Mouse (Mus musculus) limb, embryonic 15.5 days (tissue): Measurements from ENCODE around the gene Odf2. TPM values are rescaled to one million over a fixed set of nuclear protein-coding genes. Genes with fewer than 3 reads are reported as not detected.
A peak's percentile ranks its signal among the peaks of the same experiment; 100 is the strongest.
"Not testable (repeated sequence)": the region's sequence is repeated elsewhere in the genome, so short reads cannot be mapped to it uniquely, and the experiment has no call there.

Source experiments
- ATAC-seq: fragments of 200-750 bp; cut with Nextera tagmentation; 2 replicates; pipeline ENCODE4 v1.8.0; 2017; ENCODE audit warnings: low read depth, moderate TSS enrichment; ENCODE audit not compliant: insufficient number of reproducible peaks, low FRiP score, low TSS enrichment
- H3K27ac ChIP-seq: fragments of 300-500 bp; sonication (generic); 2 replicates; pipeline ENCODE4 v1.5.1; 2015; ENCODE audit warnings: moderate library complexity, mild to moderate bottlenecking, inconsistent platforms
- H3K27me3 ChIP-seq: fragments of 300-500 bp; sonication (generic); 2 replicates; pipeline ENCODE4 v1.6.1; 2015; ENCODE audit warnings: inconsistent platforms
- H3K36me3 ChIP-seq: fragments of 300-500 bp; sonication (generic); 2 replicates; pipeline ENCODE4 v1.6.1; 2015; ENCODE audit warnings: inconsistent platforms
- H3K4me1 ChIP-seq: fragments of 300-500 bp; sonication (generic); 2 replicates; pipeline ENCODE4 v1.6.1; 2015; ENCODE audit warnings: inconsistent platforms
- H3K4me2 ChIP-seq: fragments of 300-500 bp; sonication (generic); 2 replicates; pipeline ENCODE4 v1.6.1; 2015; ENCODE audit warnings: mild to moderate bottlenecking, inconsistent platforms
- H3K4me3 ChIP-seq: fragments of 300-500 bp; sonication (generic); 2 replicates; pipeline ENCODE4 v1.5.1; 2015; ENCODE audit warnings: mild to moderate bottlenecking, inconsistent platforms
- H3K9ac ChIP-seq: fragments of 300-500 bp; sonication (generic); 2 replicates; pipeline ENCODE4 v1.6.1; 2015; ENCODE audit warnings: inconsistent platforms
- H3K9me3 ChIP-seq: fragments of 300-500 bp; sonication (generic); 2 replicates; pipeline ENCODE4 v1.6.1; 2016; ENCODE audit warnings: inconsistent platforms
- WGBS: fragments of 180-500 bp; shearing (Covaris S2); methylation state at CpG from one replicate; pipeline ENCODE4 v1.1.7; 2015; 5-methylcytosine and 5-hydroxymethylcytosine counted together
- polyA plus RNA-seq: library from polyadenylated mRNA; unstranded; fragments of >200 nt; fragmentation: Nextera tagmentation; extraction: Ambion mirVana; gene quantifications from 2 replicates; pipeline ENCODE4 v1.2.1, GENCODE M21; 2015

Gene Odf2
- polyA plus RNA-seq, 1 experiment from 2014 or later = 52.1 TPM

- peaks cover 20% of the 10 kb centered on the region for H3K4me1 ChIP-seq
- peaks cover 44% of the 10 kb centered on the region for H3K36me3 ChIP-seq
- H3K27ac ChIP-seq = no peak overlapping the region
- no peak overlapping the region for H3K4me3 ChIP-seq
- no peak for ATAC-seq
- no peaks in the 10 kb centered on the region for H3K9me3 ChIP-seq
- H3K4me2 ChIP-seq = no peak overlapping the region
- no peaks in the 10 kb centered on the region for H3K27me3 ChIP-seq
- H3K9ac ChIP-seq = no peak overlapping the region
- 78% methylated on average over 4 of the region's 4 CpGs for WGBS
Measured at GRCm38 (mm10) chr2:29873801-29874200, 15.2 kb upstream of the Odf2 start.

GRCm38 (mm10) chr2:29878061-29878460 lies 11.0 kb upstream of the Odf2 start:
- no peaks in the 10 kb centered on the region for H3K9me3 ChIP-seq
- no peak overlapping the region for H3K4me3 ChIP-seq
- no peak overlapping the region for H3K9ac ChIP-seq
- no peak overlapping the region for H3K4me2 ChIP-seq
- H3K36me3 ChIP-seq = peaks cover 62% of the 10 kb centered on the region
- ATAC-seq = no peak
- H3K27ac ChIP-seq = no peak overlapping the region
- 80% methylated on average over 4 of the region's 4 CpGs for WGBS
- no peaks in the 10 kb centered on the region for H3K27me3 ChIP-seq
- no peaks in the 10 kb centered on the region for H3K4me1 ChIP-seq

GRCm38 (mm10) chr2:29879191-29879590 lies 9.8 kb upstream of the Odf2 start:
- no peaks in the 10 kb centered on the region for H3K4me1 ChIP-seq
- H3K4me2 ChIP-seq = no peak overlapping the region
- H3K36me3 ChIP-seq = peaks cover 53% of the 10 kb centered on the region
- H3K27ac ChIP-seq = no peak overlapping the region
- no peaks in the 10 kb centered on the region for H3K27me3 ChIP-seq
- H3K9me3 ChIP-seq = no peaks in the 10 kb centered on the region
- H3K4me3 ChIP-seq = no peak overlapping the region
- no peak overlapping the region for H3K9ac ChIP-seq
- WGBS = 69% methylated on average over 8 of the region's 8 CpGs
- ATAC-seq = no peak

- Histone ChIP-seq H3K9me3 (no peaks in the 10 kb centered on the region), H3K36me3 (peaks cover 46% of the 10 kb centered on the region), H3K4me2 (no peak overlapping the region), H3K4me3 (no peak overlapping the region), H3K27me3 (no peaks in the 10 kb centered on the region), H3K27ac (no peak overlapping the region), H3K4me1 (no peaks in the 10 kb centered on the region), H3K9ac (no peak overlapping the region)
- no peak for ATAC-seq
- 69% methylated on average over 17 of the region's 17 CpGs for WGBS
Measured at GRCm38 (mm10) chr2:29879964-29880830, 8.8 kb upstream of the Odf2 start.

GRCm38 (mm10) chr2:29886659-29887292 lies 2.2 kb upstream of the Odf2 start:
- not testable (repeated sequence) for H3K36me3 ChIP-seq, ATAC-seq, H3K27me3 ChIP-seq, H3K9ac ChIP-seq, H3K9me3 ChIP-seq, H3K4me3 ChIP-seq, H3K27ac ChIP-seq, H3K4me2 ChIP-seq
- 81% methylated on average over 9 of the region's 9 CpGs for WGBS
- peaks cover 17% of the 10 kb centered on the region for H3K4me1 ChIP-seq

GRCm38 (mm10) chr2:29889991-29890833 lies 1.2 kb downstream of the Odf2 start:
- Histone ChIP-seq H3K9me3 (no peaks in the 10 kb centered on the region), H3K27me3 (no peaks in the 10 kb centered on the region), H3K9ac (peak overlapping the region; percentile 87), H3K4me2 (peak overlapping the region; percentile 98), H3K27ac (peak overlapping the region; percentile 90), H3K4me1 (peaks cover 17% of the 10 kb centered on the region), H3K4me3 (peak overlapping the region; percentile 100), H3K36me3 (peaks cover 34% of the 10 kb centered on the region)
- under 1% methylated on average over 56 of the region's 61 CpGs for WGBS
- ATAC-seq = peak; percentile 78

- Histone ChIP-seq H3K9me3 (no peaks in the 10 kb centered on the region), H3K4me3 (no peak overlapping the region), H3K36me3 (peaks cover 47% of the 10 kb centered on the region), H3K4me1 (peaks cover 17% of the 10 kb centered on the region), H3K4me2 (no peak overlapping the region), H3K9ac (no peak overlapping the region), H3K27ac (no peak overlapping the region), H3K27me3 (no peaks in the 10 kb centered on the region)
- 93% methylated on average over 6 of the region's 6 CpGs for WGBS
- ATAC-seq = no peak
Measured at GRCm38 (mm10) chr2:29891773-29892172, 2.8 kb downstream of the Odf2 start.

GRCm38 (mm10) chr2:29896071-29896470 lies 7.0 kb downstream of the Odf2 start:
- H3K4me1 ChIP-seq = peaks cover 4% of the 10 kb centered on the region
- no peaks in the 10 kb centered on the region for H3K27me3 ChIP-seq
- 90% methylated on average over 1 of the region's 1 CpGs for WGBS
- no peak overlapping the region for H3K27ac ChIP-seq
- no peak overlapping the region for H3K4me3 ChIP-seq
- H3K4me2 ChIP-seq = no peak overlapping the region
- H3K36me3 ChIP-seq = peaks cover 88% of the 10 kb centered on the region
- H3K9ac ChIP-seq = no peak overlapping the region
- H3K9me3 ChIP-seq = no peaks in the 10 kb centered on the region
- ATAC-seq = no peak

- 77% methylated on average over 2 of the region's 2 CpGs for WGBS
Measured at GRCm38 (mm10) chr2:29897366-29897765, 8.3 kb downstream of the Odf2 start.

GRCm38 (mm10) chr2:29898081-29898480 lies 9.1 kb downstream of the Odf2 start:
- Histone ChIP-seq H3K9ac (no peak overlapping the region), H3K4me1 (no peaks in the 10 kb centered on the region), H3K27me3 (no peaks in the 10 kb centered on the region), H3K27ac (no peak overlapping the region), H3K4me3 (no peak overlapping the region), H3K36me3 (peaks cover 93% of the 10 kb centered on the region), H3K4me2 (no peak overlapping the region), H3K9me3 (no peaks in the 10 kb centered on the region)
- WGBS = 92% methylated on average over 1 of the region's 1 CpGs
- no peak for ATAC-seq

More at GRCm38 (mm10) chr2:29897366-29897765, 8.3 kb downstream of the Odf2 start:
- peaks cover 93% of the 10 kb centered on the region for H3K36me3 ChIP-seq
- H3K27me3 ChIP-seq = no peaks in the 10 kb centered on the region
- ATAC-seq = no peak
- H3K4me1 ChIP-seq = no peaks in the 10 kb centered on the region
- no peak overlapping the region for H3K27ac ChIP-seq
- H3K9ac ChIP-seq = no peak overlapping the region
- H3K4me3 ChIP-seq = no peak overlapping the region
- H3K9me3 ChIP-seq = no peaks in the 10 kb centered on the region
- H3K4me2 ChIP-seq = no peak overlapping the region

GRCm38 (mm10) chr2:29902194-29902593 lies 13.2 kb downstream of the Odf2 start:
- Histone ChIP-seq H3K27me3 (no peaks in the 10 kb centered on the region), H3K4me2 (no peak overlapping the region), H3K36me3 (peaks cover 96% of the 10 kb centered on the region), H3K4me1 (no peaks in the 10 kb centered on the region), H3K9ac (no peak overlapping the region), H3K4me3 (no peak overlapping the region), H3K9me3 (no peaks in the 10 kb centered on the region), H3K27ac (no peak overlapping the region)
- 89% methylated on average over 10 of the region's 10 CpGs for WGBS
- no peak for ATAC-seq
